Mouse (Mus musculus) kidney, postnatal 0 days (tissue): ENCODE measurements around the gene Map4k5. TPM values are rescaled to one million over a fixed set of nuclear protein-coding genes. Genes with fewer than 3 reads are reported as not detected.
A peak's percentile ranks its signal among the peaks of the same experiment; 100 is the strongest.

Experiments used
- ATAC-seq: fragments of 200-750 bp; cut with Nextera tagmentation; replicated peaks from 2 replicates; pipeline ENCODE4 v1.8.0; 2017; ENCODE audit warnings: low read depth, moderate number of reproducible peaks, moderate TSS enrichment, moderate library complexity; ENCODE audit not compliant: low FRiP score
- DNase-seq: peaks from one replicate; pipeline ENCODE4 v3.0.0-alpha.2; 2016; ENCODE audit warnings: low spot score
- H3K27ac ChIP-seq: fragments of 300-500 bp; sonication (generic); 2 replicates; pipeline ENCODE4 v1.5.1; 2014; ENCODE audit warnings: mild to moderate bottlenecking
- H3K27me3 ChIP-seq: fragments of 300-500 bp; sonication (generic); 2 replicates; pipeline ENCODE4 v1.6.1; 2014; ENCODE audit warnings: low read length, mixed read lengths; ENCODE audit not compliant: insufficient read depth
- H3K36me3 ChIP-seq: fragments of 300-500 bp; sonication (generic); 2 replicates; pipeline ENCODE4 v1.6.1; 2014; ENCODE audit warnings: low read length, mixed read lengths; ENCODE audit not compliant: insufficient read depth
- H3K4me1 ChIP-seq: fragments of 300-500 bp; sonication (generic); replicated peaks from 2 replicates; pipeline ENCODE4 v1.6.1; 2014; ENCODE audit warnings: antibody characterized with exemption, low read length, mixed read lengths; ENCODE audit not compliant: insufficient read depth
- H3K4me2 ChIP-seq: fragments of 300-500 bp; sonication (generic); 2 replicates; pipeline ENCODE4 v1.6.1; 2014; ENCODE audit warnings: mild to moderate bottlenecking, low read length, moderate library complexity, mixed read lengths
- H3K4me3 ChIP-seq: fragments of 300-500 bp; sonication (generic); replicated peaks from 2 replicates; pipeline ENCODE4 v1.5.1; 2014; ENCODE audit warnings: low read depth, low read length
- H3K9ac ChIP-seq: fragments of 300-500 bp; sonication (generic); 2 replicates; pipeline ENCODE4 v1.6.1; 2014; ENCODE audit warnings: low read depth, low read length
- H3K9me3 ChIP-seq: fragments of 300-500 bp; sonication (generic); replicated peaks from 2 replicates; pipeline ENCODE4 v1.6.1; 2016; ENCODE audit warnings: low read length, inconsistent platforms, mixed read lengths
- CTCF ChIP-seq: IDR thresholded peaks from 2 replicates; pipeline ENCODE4 v1.5.1; 2016; ENCODE audit warnings: antibody characterized with exemption, low read depth, mild to moderate bottlenecking, moderate library complexity
- WGBS: fragments of 180-500 bp; shearing (Covaris S2); extraction: QIAGEN DNeasy Blood & Tissue Kit; methylation state at CpG from one replicate; pipeline ENCODE4 v1.1.7; 2014; 5-methylcytosine and 5-hydroxymethylcytosine counted together
- polyA plus RNA-seq: library from polyadenylated mRNA; unstranded; fragments of >200 nt; fragmentation: Nextera tagmentation; extraction: Ambion mirVana; gene quantifications from 2 replicates; pipeline ENCODE4 v1.2.1, GENCODE M21; 2015

The Map4k5 gene
- polyA plus RNA-seq = 27.3 and 29.1 TPM in 2 replicates

- Histone ChIP-seq H3K27ac (peak within 1 kb of the TSS; percentile 92), H3K4me1 (peaks cover 12% of the 10 kb centered on the region), H3K9ac (peak within 1 kb of the TSS; percentile 98), H3K4me2 (peak within 1 kb of the TSS; percentile 54), H3K9me3 (no peaks in the 10 kb centered on the region), H3K36me3 (no peaks in the 10 kb centered on the region), H3K4me3 (peak within 1 kb of the TSS; percentile 80), H3K27me3 (no peaks in the 10 kb centered on the region)
- DNase-seq (peak; percentile 94), ATAC-seq (peak; percentile 94)
- TF ChIP-seq CTCF = peak; percentile 68
- under 1% methylated on average over 85 of the region's 118 CpGs for WGBS
Measured at GRCm38 (mm10) chr12:69892371-69893251, at the start of gene Map4k5, which contains the start of gene Atl1. Map4k5 (minus strand) TSS chr12:69893200. Atl1 (plus strand) TSS chr12:69892614.

GRCm38 (mm10) chr12:69941655-69942329 is 48.8 kb upstream of the Map4k5 start:
- TF ChIP-seq CTCF = no peak
- no peaks in the 10 kb centered on the region for H3K27me3 ChIP-seq
- no peak overlapping the region for H3K9ac ChIP-seq
- no peak for DNase-seq
- H3K27ac ChIP-seq = no peak overlapping the region
- H3K4me2 ChIP-seq = no peak overlapping the region
- H3K36me3 ChIP-seq = no peaks in the 10 kb centered on the region
- WGBS = 59% methylated on average over 1 of the region's 1 CpGs
- no peaks in the 10 kb centered on the region for H3K9me3 ChIP-seq
- no peaks in the 10 kb centered on the region for H3K4me1 ChIP-seq
- ATAC-seq = no peak
- H3K4me3 ChIP-seq = no peak overlapping the region

GRCm38 (mm10) chr12:69939291-69939690 is 46.3 kb upstream of the Map4k5 start:
- 72% methylated on average over 2 of the region's 2 CpGs for WGBS
- ATAC-seq (no peak), DNase-seq (no peak)
- no peaks in the 10 kb centered on the region for H3K27me3 ChIP-seq
- TF ChIP-seq CTCF = no peak
- H3K9me3 ChIP-seq = no peaks in the 10 kb centered on the region
- no peaks in the 10 kb centered on the region for H3K4me1 ChIP-seq
- H3K9ac ChIP-seq = no peak overlapping the region
- no peak overlapping the region for H3K4me3 ChIP-seq
- no peak overlapping the region for H3K4me2 ChIP-seq
- H3K27ac ChIP-seq = no peak overlapping the region
- H3K36me3 ChIP-seq = no peaks in the 10 kb centered on the region

GRCm38 (mm10) chr12:69937731-69938130 is 44.7 kb upstream of the Map4k5 start:
- no peaks in the 10 kb centered on the region for H3K27me3 ChIP-seq
- H3K9me3 ChIP-seq = no peaks in the 10 kb centered on the region
- H3K9ac ChIP-seq = no peak overlapping the region
- no peak overlapping the region for H3K4me3 ChIP-seq
- TF ChIP-seq CTCF = no peak
- DNase-seq (no peak), ATAC-seq (no peak)
- H3K4me1 ChIP-seq = no peaks in the 10 kb centered on the region
- whole genome bisulfite sequencing = 84% methylated on average over 5 of the region's 5 CpGs
- H3K36me3 ChIP-seq = no peaks in the 10 kb centered on the region
- no peak overlapping the region for H3K4me2 ChIP-seq
- H3K27ac ChIP-seq = no peak overlapping the region

- 62% methylated on average over 7 of the region's 7 CpGs for WGBS
Measured at GRCm38 (mm10) chr12:69926716-69927115, 33.7 kb upstream of the Map4k5 start.

GRCm38 (mm10) chr12:69924012-69924411 is 31.0 kb upstream of the Map4k5 start:
- DNase-seq (peak; percentile 67), ATAC-seq (no peak)
- H3K4me1 ChIP-seq = no peaks in the 10 kb centered on the region
- H3K9me3 ChIP-seq = no peaks in the 10 kb centered on the region
- WGBS = 11% methylated on average over 5 of the region's 5 CpGs
- H3K4me2 ChIP-seq = no peak overlapping the region
- TF ChIP-seq CTCF = peak; percentile 81
- no peak overlapping the region for H3K9ac ChIP-seq
- no peak overlapping the region for H3K4me3 ChIP-seq
- H3K36me3 ChIP-seq = no peaks in the 10 kb centered on the region
- H3K27ac ChIP-seq = no peak overlapping the region
- H3K27me3 ChIP-seq = no peaks in the 10 kb centered on the region

More at GRCm38 (mm10) chr12:69926716-69927115, 33.7 kb upstream of the Map4k5 start:
- Histone ChIP-seq H3K27me3 (no peaks in the 10 kb centered on the region), H3K4me1 (no peaks in the 10 kb centered on the region), H3K9me3 (no peaks in the 10 kb centered on the region), H3K4me2 (no peak overlapping the region), H3K27ac (no peak overlapping the region), H3K36me3 (no peaks in the 10 kb centered on the region), H3K9ac (no peak overlapping the region), H3K4me3 (no peak overlapping the region)
- ATAC-seq (no peak), DNase-seq (no peak)
- TF ChIP-seq CTCF = no peak
